Mouse (Mus musculus): Measurements from ENCODE around the gene Ntan1.

DNA sequence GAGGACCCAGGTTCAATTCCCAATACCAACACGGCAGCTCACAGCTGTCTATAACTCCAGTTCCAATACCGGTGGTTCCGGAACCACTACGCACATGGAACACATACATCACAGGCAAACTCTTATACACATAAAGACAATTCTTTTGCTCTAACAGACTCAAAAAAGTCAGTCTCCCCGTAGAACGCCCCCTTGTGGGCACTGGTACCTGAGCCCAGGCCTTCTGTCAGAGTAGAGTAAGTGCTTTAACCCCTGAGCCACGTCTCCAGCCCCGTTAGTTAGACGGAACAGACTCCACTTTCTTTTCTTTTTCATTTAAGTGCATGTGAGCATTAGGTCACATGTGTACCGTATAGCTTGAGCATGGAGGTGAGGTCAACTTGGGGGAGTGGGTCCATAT lies 11.8 kb downstream of the Ntan1 start:
- no peak for TF ChIP-seq CEBPB (IDR thresholded peaks at IDR 0.05; ENCODE audit: low read depth)
- TF ChIP-seq CTCF (IDR thresholded peaks at IDR 0.05; ENCODE audit: control insufficient read depth, insufficient read depth, insufficient read length), result no peak
- TF ChIP-seq MYOD1 (IDR thresholded peaks at IDR 0.05; ENCODE audit: control insufficient read depth, insufficient read length, low read depth), result no peak
